Mouse (Mus musculus): ENCODE measurements around the gene Acacb.

DNA sequence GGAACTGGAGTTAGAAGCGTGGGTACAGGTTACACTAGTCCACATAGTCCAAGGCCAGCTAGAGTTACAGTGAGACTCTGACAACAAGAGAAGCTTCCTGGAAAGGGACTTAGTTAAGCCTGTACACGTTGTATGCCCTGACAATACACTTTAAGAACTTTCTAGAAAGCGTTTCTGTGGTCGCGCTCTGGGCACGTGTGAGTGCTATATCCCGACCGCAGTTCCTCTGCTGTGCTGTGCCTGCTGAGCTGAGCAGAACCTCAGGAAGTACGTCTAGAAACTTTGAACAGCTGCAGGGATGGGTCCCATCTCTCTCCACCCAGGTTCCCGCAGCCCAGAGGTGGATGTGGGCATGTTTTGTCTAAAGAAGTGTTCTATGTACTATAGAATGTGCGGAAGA is 47.8 kb downstream of the Acacb start:
- TF ChIP-seq GATA1 (IDR thresholded peaks at IDR 0.05; ENCODE audit: borderline replicate concordance, low read length) (no peak), FLI1 (IDR thresholded peaks at IDR 0.05; ENCODE audit: low read length) (no peak)
